Mouse (Mus musculus): ENCODE results near the gene Hnrnpr. TPM values are rescaled to one million over a fixed set of nuclear protein-coding genes. Genes with fewer than 3 reads are reported as not detected.

The Hnrnpr gene
- polyA plus RNA-seq, 1 experiment from 2014 or later = 249 TPM

Other genes starting within 250 kb of the Hnrnpr start
- gene Id3, start 167.4 kb upstream of the Hnrnpr start, polyA plus RNA-seq (2015; fragmentation: Nextera tagmentation; extraction: Ambion mirVana) = 85.1 and 102 TPM in 2 replicates
- gene E2f2, start 138.5 kb upstream of the Hnrnpr start, polyA plus RNA-seq (2015; fragmentation: Nextera tagmentation; extraction: Ambion mirVana) = 3.9 and 4.3 TPM in 2 replicates
- 3.7 and 4.1 TPM in 2 replicates for gene Asap3, start 104.6 kb upstream of the Hnrnpr start, polyA plus RNA-seq (2015; fragmentation: Nextera tagmentation; extraction: Ambion mirVana)
- gene Tcea3, start 63.2 kb upstream of the Hnrnpr start, polyA plus RNA-seq (2015; fragmentation: Nextera tagmentation; extraction: Ambion mirVana) = 0.44 and 1.2 TPM in 2 replicates
- 50.1 and 54.7 TPM in 2 replicates for gene Zfp46, start 26.3 kb upstream of the Hnrnpr start, polyA plus RNA-seq (2015; fragmentation: Nextera tagmentation; extraction: Ambion mirVana)
- 0.96 and 1.2 TPM in 2 replicates for gene Htr1d, start 112.6 kb downstream of the Hnrnpr start, polyA plus RNA-seq (2015; fragmentation: Nextera tagmentation; extraction: Ambion mirVana)
- gene 6030445D17Rik, start 151.3 kb downstream of the Hnrnpr start, polyA plus RNA-seq (2015; fragmentation: Nextera tagmentation; extraction: Ambion mirVana) = 0.15 TPM in 1 of 2 replicates, not detected in the other
- gene Luzp1, start 158.8 kb downstream of the Hnrnpr start, polyA plus RNA-seq (2015; fragmentation: Nextera tagmentation; extraction: Ambion mirVana) = 51.5 and 60.3 TPM in 2 replicates

Data from forebrain, embryonic 16.5 days (tissue).